Mouse (Mus musculus): ENCODE data around the gene Amdhd1. TPM values are rescaled to one million over a fixed set of nuclear protein-coding genes. Genes with fewer than 3 reads are reported as not detected.

The Amdhd1 gene
- total RNA-seq (2012; rRNA removed): not detected in 2 replicates
- not detected for polyA plus RNA-seq (2012; ENCODE audit: insufficient read depth in 1 of 2, insufficient read length in 2 of 2, low read depth in 1 of 2, low replicate concordance in 2 of 2, missing spikeins in 1 of 2)

- peak; percentile 88 for DNase-seq (ENCODE audit: low read depth, low spot score)
- Histone ChIP-seq H3K9ac (ENCODE audit: control insufficient read depth, low read depth, low read length, poor library complexity, severe bottlenecking) (peak within 1 kb of the TSS; percentile 43), H3K27me3 (ENCODE audit: control insufficient read depth in 1 of 2, insufficient read depth in 2 of 2, low read length in 2 of 2) (peaks cover 10 to 17% of the 10 kb centered on the region in 2 experiments), H3K4me1 (ENCODE audit: control insufficient read depth in 1 of 2, insufficient read depth in 2 of 2, low read length in 2 of 2) (peaks cover 0 to 6% of the 10 kb centered on the region in 2 experiments; a peak in 3 of 4 replicates), H3K36me3 (ENCODE audit: control insufficient read depth in 1 of 2, insufficient read depth in 2 of 2, low read length in 2 of 2) (peaks cover 0 to 4% of the 10 kb centered on the region in 2 experiments; a peak in 2 of 4 replicates), H3K27ac (ENCODE audit: control insufficient read depth, low read depth, low read length) (0 out of 2 replicates have a peak within 1 kb of the TSS, but pooled peaks have one; percentile 4), H3K79me2 (ENCODE audit: control insufficient read depth, insufficient read depth, low read length, poor library complexity) (no peaks in the 10 kb centered on the region), H3K4me3 (ENCODE audit: control insufficient read depth in 1 of 2, insufficient read depth in 1 of 2, low read depth in 2 of 2, low read length in 2 of 2) (peak within 1 kb of the TSS; percentile 71 to 86), H3K9me3 (replicated peaks; ENCODE audit: insufficient read depth, low read length) (no peaks in the 10 kb centered on the region)
- TF ChIP-seq E2F4 (IDR thresholded peaks at IDR 0.05; ENCODE audit: borderline replicate concordance, low read depth, low read length) (no peak), ETS1 (IDR thresholded peaks at IDR 0.05; ENCODE audit: low read depth, low read length) (no peak; the same call in 1 of the 2 replicates), HCFC1 (IDR thresholded peaks at IDR 0.05; ENCODE audit: low read depth, low read length) (no peak), ZKSCAN1 (IDR thresholded peaks at IDR 0.05; ENCODE audit: low read depth, low read length) (no peak), CTCF (IDR thresholded peaks at IDR 0.05 in 2 of 3, conservative IDR thresholded peaks at IDR 0.05 in 1 of 3; ENCODE audit: control insufficient read depth in 1 of 3, insufficient read depth in 1 of 3, low read depth in 2 of 3, low read length in 3 of 3, poor library complexity in 1 of 3, severe bottlenecking in 1 of 3) (peak; percentile 29 to 71 (median 67); a peak in 5 of 6 replicates), TCF12 (IDR thresholded peaks at IDR 0.05; ENCODE audit: low read depth, low read length) (no peak), ZC3H11A (IDR thresholded peaks at IDR 0.05; ENCODE audit: low read depth, low read length) (no peak), USF1 (IDR thresholded peaks at IDR 0.05; ENCODE audit: low read depth, low read length) (0 out of 2 replicates have a peak, but pooled peaks have one; percentile 26), SIN3A (IDR thresholded peaks at IDR 0.05; ENCODE audit: low read length) (peak; percentile 69), MEF2A (IDR thresholded peaks at IDR 0.05; ENCODE audit: extremely low read depth, insufficient replicate concordance, low read depth, low read length, poor library complexity, severe bottlenecking) (no peak), MXI1 (IDR thresholded peaks at IDR 0.05; ENCODE audit: low read depth, low read length) (no peak; the same call in 1 of the 2 replicates), GATA1 (IDR thresholded peaks at IDR 0.05; ENCODE audit: low read depth, low read length) (no peak), KAT2A (conservative IDR thresholded peaks at IDR 0.05; ENCODE audit: low read depth, low read length) (no peak), BHLHE40 (IDR thresholded peaks at IDR 0.05; ENCODE audit: borderline replicate concordance, low read depth, low read length) (peak; percentile 80; the same call in 1 of the 2 replicates), TBP (IDR thresholded peaks at IDR 0.05; ENCODE audit: low read depth, low read length) (no peak), RCOR1 (IDR thresholded peaks at IDR 0.05; ENCODE audit: low read depth, low read length) (no peak), POLR2AphosphoS2 (IDR thresholded peaks at IDR 0.05; ENCODE audit: low read length) (no peak), NELFE (IDR thresholded peaks at IDR 0.05; ENCODE audit: low read depth, low read length) (no peak; the same call in 1 of the 2 replicates), POLR2AphosphoS5 (IDR thresholded peaks at IDR 0.05; ENCODE audit: borderline replicate concordance, low read depth, low read length) (no peak), POLR2A (IDR thresholded peaks at IDR 0.05; ENCODE audit: control insufficient read depth in 1 of 2, insufficient read depth in 1 of 2, low read depth in 1 of 2, low read length in 2 of 2, poor library complexity in 1 of 2) (no peak), SMC3 (IDR thresholded peaks at IDR 0.05; ENCODE audit: low read depth, low read length) (peak; percentile 33), MAFK (IDR thresholded peaks at IDR 0.05; ENCODE audit: borderline replicate concordance, low read depth, low read length) (no peak), MYB (IDR thresholded peaks at IDR 0.05; ENCODE audit: low read depth, low read length) (no peak), MAZ (IDR thresholded peaks at IDR 0.05; ENCODE audit: low read depth, low read length) (no peak), UBTF (IDR thresholded peaks at IDR 0.05; ENCODE audit: borderline replicate concordance, insufficient read depth, low read depth, low read length) (0 out of 2 replicates have a peak, but pooled peaks have one; percentile 67), NRF1 (IDR thresholded peaks at IDR 0.05; ENCODE audit: insufficient read depth, low read depth, low read length, poor library complexity, severe bottlenecking) (peak; percentile 54), RAD21 (IDR thresholded peaks at IDR 0.05; ENCODE audit: low read depth, low read length) (peak; percentile 26), USF2 (IDR thresholded peaks at IDR 0.05; ENCODE audit: borderline replicate concordance in 1 of 2, insufficient read depth in 1 of 2, low read depth in 1 of 2, low read length in 2 of 2) (no peak), MAX (IDR thresholded peaks at IDR 0.05; ENCODE audit: low read length) (no peak), CHD2 (IDR thresholded peaks at IDR 0.05; ENCODE audit: low read length) (no peak), ZMIZ1 (IDR thresholded peaks at IDR 0.05; ENCODE audit: low read depth, low read length) (no peak), GABPA (IDR thresholded peaks at IDR 0.05; ENCODE audit: low read depth, low read length) (no peak), EP300 (IDR thresholded peaks at IDR 0.05; ENCODE audit: low read depth in 1 of 2, low read length in 2 of 2) (no peak), ELF1 (IDR thresholded peaks at IDR 0.05; ENCODE audit: low read depth, low read length) (peak; percentile 5; the same call in 1 of the 2 replicates), JUND (IDR thresholded peaks at IDR 0.05; ENCODE audit: low read depth, low read length) (no peak)
These were observed at the start of gene Amdhd1 for GRCm38 (mm10) chr10:93539775-93540430. Gene Amdhd1 (minus strand): TSS chr10:93540033.
